Mouse (Mus musculus) lung, embryonic 16.5 days (tissue): ENCODE measurements at regions not wholly inside any gene's neighbourhood (a gene's known extent, or its start where the extent isn't known, plus 50 kb on each side); places are given as distances from the start of the nearest gene placed in this dataset.

ENCODE experiments used
- ATAC-seq: fragments of 200-750 bp; cut with Nextera tagmentation; 2 replicates; pipeline ENCODE4 v1.8.0; 2017; ENCODE audit warnings: low read depth, mild to moderate bottlenecking, moderate library complexity
- H3K27ac ChIP-seq: fragments of 300-500 bp; sonication (generic); 2 replicates; pipeline ENCODE4 v1.5.1; 2014; ENCODE audit warnings: mild to moderate bottlenecking, control low read depth, low read length
- H3K27me3 ChIP-seq: fragments of 300-500 bp; sonication (generic); 2 replicates; pipeline ENCODE4 v1.6.1; 2014; ENCODE audit warnings: low read depth, low read length, mixed read lengths; ENCODE audit not compliant: control insufficient read depth, insufficient read depth
- H3K36me3 ChIP-seq: fragments of 300-500 bp; sonication (generic); 2 replicates; pipeline ENCODE4 v1.6.1; 2014; ENCODE audit warnings: low read length; ENCODE audit not compliant: control insufficient read depth, insufficient read depth
- H3K4me1 ChIP-seq: fragments of 300-500 bp; sonication (generic); replicated peaks from 2 replicates; pipeline ENCODE4 v1.6.1; 2014; ENCODE audit warnings: low read length, mixed read lengths; ENCODE audit not compliant: control insufficient read depth, insufficient read depth
- H3K4me2 ChIP-seq: fragments of 300-500 bp; sonication (generic); 2 replicates; pipeline ENCODE4 v1.6.1; 2014; ENCODE audit warnings: low read depth, low read length, control low read depth
- H3K4me3 ChIP-seq: fragments of 300-500 bp; sonication (generic); 2 replicates; pipeline ENCODE4 v1.5.1; 2014; ENCODE audit warnings: mild to moderate bottlenecking, low read length, control low read depth
- H3K9ac ChIP-seq: fragments of 300-500 bp; sonication (generic); 2 replicates; pipeline ENCODE4 v1.6.1; 2014; ENCODE audit warnings: low read length, control low read depth
- H3K9me3 ChIP-seq: fragments of 300-500 bp; sonication (generic); 2 replicates; pipeline ENCODE4 v1.6.1; 2016; ENCODE audit warnings: low read length; ENCODE audit not compliant: control insufficient read depth
- WGBS: fragments of 180-500 bp; shearing (Covaris S2); extraction: QIAGEN DNeasy Blood & Tissue Kit; methylation state at CpG from one replicate; pipeline ENCODE4 v1.1.7; 2014; 5-methylcytosine and 5-hydroxymethylcytosine counted together

DNA sequence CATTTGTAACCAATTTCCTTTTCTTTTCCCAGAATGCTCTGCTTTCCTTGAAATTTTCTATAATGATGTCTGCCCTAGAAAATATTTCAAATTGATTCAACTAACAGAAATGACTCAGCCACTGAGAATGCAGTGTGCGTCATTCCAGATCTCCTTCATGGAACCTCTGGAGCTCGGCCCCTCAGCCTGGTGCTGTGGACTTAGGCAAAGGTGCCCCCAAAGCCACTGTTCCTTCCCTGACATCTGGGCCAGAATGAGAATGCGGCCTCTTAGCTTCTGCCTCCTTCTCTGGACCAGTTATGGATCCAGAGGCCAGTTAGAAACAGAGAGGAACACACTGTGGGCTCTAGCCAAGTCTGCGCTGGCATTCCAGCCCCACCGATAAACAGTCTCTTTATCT is 148.3 kb upstream of the Id2 start:
- peaks cover 13% of the 10 kb centered on the region for H3K4me1 ChIP-seq
- no peaks in the 10 kb centered on the region for H3K27me3 ChIP-seq
- H3K9ac ChIP-seq = no peak overlapping the region
- 49% methylated on average over 5 of the region's 5 CpGs for WGBS
- no peak overlapping the region for H3K4me2 ChIP-seq
- ATAC-seq = peak; percentile 26; the same call in 1 of the 2 replicates
- no peaks in the 10 kb centered on the region for H3K9me3 ChIP-seq
- H3K4me3 ChIP-seq = no peak overlapping the region
- no peak overlapping the region for H3K27ac ChIP-seq
- no peaks in the 10 kb centered on the region for H3K36me3 ChIP-seq

DNA sequence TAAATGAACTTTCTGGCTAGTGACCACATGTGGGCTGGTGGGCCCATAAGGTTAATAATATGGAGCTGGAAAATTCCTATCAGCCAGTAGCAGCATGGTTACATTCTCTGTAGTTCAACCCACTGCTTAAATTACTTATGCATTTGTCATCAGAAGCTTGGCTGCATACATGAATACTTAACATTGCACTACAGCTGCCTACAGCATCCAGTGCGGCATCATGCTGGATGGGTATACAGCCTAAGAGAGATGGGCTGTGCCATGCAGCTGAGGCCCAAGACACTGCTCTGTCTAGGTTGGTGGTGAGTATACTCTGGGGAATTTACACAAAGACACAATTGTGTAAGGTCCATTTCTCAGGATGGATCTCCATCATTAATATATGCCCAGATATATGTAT is 147.7 kb upstream of the Id2 start:
- no peak for ATAC-seq
- peaks cover 11% of the 10 kb centered on the region for H3K4me1 ChIP-seq
- no peak overlapping the region for H3K4me2 ChIP-seq
- no peak overlapping the region for H3K27ac ChIP-seq
- no peaks in the 10 kb centered on the region for H3K27me3 ChIP-seq
- no peak overlapping the region for H3K4me3 ChIP-seq
- 81% methylated on average over 1 of the region's 1 CpGs for WGBS
- no peaks in the 10 kb centered on the region for H3K36me3 ChIP-seq
- no peaks in the 10 kb centered on the region for H3K9me3 ChIP-seq
- no peak overlapping the region for H3K9ac ChIP-seq

DNA sequence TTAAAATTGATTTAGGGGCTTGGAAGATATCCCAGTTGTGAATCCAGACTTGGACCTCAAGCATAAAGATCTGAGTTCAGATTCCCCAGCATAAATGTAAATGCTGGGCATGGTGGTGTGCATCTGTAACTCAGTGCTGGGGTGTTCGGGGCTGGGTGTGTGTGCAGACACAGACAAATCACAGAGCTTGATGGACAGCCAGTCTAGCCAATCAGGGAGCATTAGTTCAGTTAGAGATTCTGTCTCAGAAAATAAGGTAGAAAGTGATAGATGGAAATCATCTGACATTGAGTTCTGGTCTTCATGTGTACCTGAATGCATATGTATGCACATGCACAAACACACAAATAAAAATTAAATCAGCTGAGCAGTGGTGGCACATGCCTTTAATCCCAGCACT is 147.0 kb upstream of the Id2 start:
- no peak overlapping the region for H3K4me2 ChIP-seq
- 76% methylated on average over 1 of the region's 1 CpGs for WGBS
- no peaks in the 10 kb centered on the region for H3K9me3 ChIP-seq
- no peak overlapping the region for H3K4me3 ChIP-seq
- H3K4me1 ChIP-seq = peaks cover 4% of the 10 kb centered on the region
- H3K36me3 ChIP-seq = no peaks in the 10 kb centered on the region
- no peak overlapping the region for H3K9ac ChIP-seq
- no peaks in the 10 kb centered on the region for H3K27me3 ChIP-seq
- H3K27ac ChIP-seq = no peak overlapping the region
- ATAC-seq = no peak

- H3K9ac ChIP-seq = no peak overlapping the region
- H3K4me1 ChIP-seq = peaks cover 4% of the 10 kb centered on the region
- no peak overlapping the region for H3K4me2 ChIP-seq
- H3K4me3 ChIP-seq = no peak overlapping the region
- no peak overlapping the region for H3K27ac ChIP-seq
- no peaks in the 10 kb centered on the region for H3K9me3 ChIP-seq
- ATAC-seq = no peak
- no peaks in the 10 kb centered on the region for H3K27me3 ChIP-seq
- no peaks in the 10 kb centered on the region for H3K36me3 ChIP-seq
- 64% methylated on average over 3 of the region's 3 CpGs for WGBS
Measured at GRCm38 (mm10) chr12:25242369-25242768, 145.4 kb upstream of the Id2 start.

DNA sequence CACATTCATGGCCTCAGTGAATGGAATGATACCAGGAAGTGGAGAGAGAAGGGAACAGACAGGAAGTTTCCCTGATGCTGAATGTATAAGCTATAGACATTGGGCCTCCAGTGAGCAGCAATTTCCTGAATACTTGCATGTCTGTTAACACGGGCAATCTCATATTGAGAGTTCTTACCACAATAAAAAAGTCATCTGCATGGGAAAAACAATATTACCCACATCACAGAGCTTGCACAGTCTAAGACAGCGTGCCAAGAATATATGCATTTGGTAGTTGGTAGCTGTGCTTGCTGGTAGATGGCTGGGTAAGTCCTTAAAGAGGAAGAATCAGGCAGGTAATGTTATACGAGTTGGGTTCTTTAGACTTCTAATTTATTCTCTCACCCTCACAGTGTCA is 144.7 kb upstream of the Id2 start:
- no peaks in the 10 kb centered on the region for H3K36me3 ChIP-seq
- 80% methylated on average over 3 of the region's 3 CpGs for WGBS
- H3K4me3 ChIP-seq = no peak overlapping the region
- no peak for ATAC-seq
- H3K27me3 ChIP-seq = no peaks in the 10 kb centered on the region
- peaks cover 4% of the 10 kb centered on the region for H3K4me1 ChIP-seq
- no peaks in the 10 kb centered on the region for H3K9me3 ChIP-seq
- no peak overlapping the region for H3K4me2 ChIP-seq
- H3K27ac ChIP-seq = no peak overlapping the region
- H3K9ac ChIP-seq = no peak overlapping the region

DNA sequence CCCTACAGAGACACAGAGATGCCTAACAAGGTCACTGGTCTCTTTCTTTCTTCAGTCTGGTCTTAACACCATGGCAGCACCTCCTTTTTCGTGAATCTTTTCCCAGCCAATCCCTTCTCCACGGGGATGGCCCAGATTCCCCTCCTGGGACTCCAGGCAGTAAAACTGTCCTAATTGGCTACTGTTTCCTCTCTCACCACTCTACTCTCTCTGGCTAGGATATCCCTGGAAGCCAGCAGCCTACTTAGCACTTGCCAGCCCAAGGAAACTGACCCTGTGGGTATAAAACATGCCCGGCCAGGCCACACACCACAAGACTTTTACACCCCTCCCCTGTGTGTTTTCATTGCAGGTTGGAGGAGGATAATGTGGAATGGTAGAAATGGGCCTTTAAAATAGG is 143.9 kb upstream of the Id2 start:
- Histone ChIP-seq H3K9ac (no peak overlapping the region), H3K9me3 (no peaks in the 10 kb centered on the region), H3K36me3 (no peaks in the 10 kb centered on the region), H3K4me2 (no peak overlapping the region), H3K4me1 (no peaks in the 10 kb centered on the region; the same call in none of the 2 replicates), H3K4me3 (no peak overlapping the region), H3K27ac (no peak overlapping the region), H3K27me3 (no peaks in the 10 kb centered on the region)
- WGBS = 86% methylated on average over 3 of the region's 3 CpGs
- ATAC-seq = no peak

DNA sequence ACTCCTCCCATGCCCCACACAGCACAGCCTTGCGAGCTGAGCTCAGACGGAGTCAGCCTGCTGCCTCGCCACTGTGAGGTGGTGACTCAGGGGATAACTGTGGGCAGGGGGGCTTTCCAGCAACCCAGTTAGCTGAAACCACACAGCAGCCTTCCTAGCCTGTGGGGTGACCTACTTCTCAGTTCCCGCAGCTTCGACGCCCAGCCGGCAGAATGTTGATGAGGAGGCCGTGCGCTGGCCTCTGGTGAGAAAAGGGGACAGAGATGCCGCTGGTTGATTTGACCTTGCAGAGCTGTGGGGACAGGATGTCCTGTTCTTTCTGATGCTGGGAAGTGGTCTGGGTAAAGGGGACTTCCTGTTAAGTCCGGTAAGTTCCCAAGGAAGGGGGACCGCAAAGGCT is 143.2 kb upstream of the Id2 start:
- Histone ChIP-seq H3K9ac (no peak overlapping the region), H3K27ac (no peak overlapping the region), H3K4me2 (no peak overlapping the region), H3K27me3 (no peaks in the 10 kb centered on the region), H3K9me3 (no peaks in the 10 kb centered on the region), H3K4me3 (no peak overlapping the region), H3K36me3 (no peaks in the 10 kb centered on the region), H3K4me1 (no peaks in the 10 kb centered on the region; the same call in none of the 2 replicates)
- WGBS = 52% methylated on average over 12 of the region's 12 CpGs
- ATAC-seq = peak; percentile 26; the same call in 1 of the 2 replicates

- H3K27me3 ChIP-seq = no peaks in the 10 kb centered on the region
- no peak overlapping the region for H3K4me3 ChIP-seq
- H3K4me2 ChIP-seq = no peak overlapping the region
- WGBS = 19% methylated on average over 8 of the region's 8 CpGs
- no peak overlapping the region; the same call in 1 of the 2 replicates for H3K27ac ChIP-seq
- H3K9ac ChIP-seq = no peak overlapping the region
- H3K36me3 ChIP-seq = no peaks in the 10 kb centered on the region
- ATAC-seq = no peak
- no peaks in the 10 kb centered on the region for H3K9me3 ChIP-seq
- H3K4me1 ChIP-seq = peaks cover 14% of the 10 kb centered on the region
Measured at GRCm38 (mm10) chr12:25235071-25235470, 138.1 kb upstream of the Id2 start.

- Histone ChIP-seq H3K4me1 (peaks cover 14% of the 10 kb centered on the region), H3K4me3 (no peak overlapping the region), H3K9ac (no peak overlapping the region), H3K36me3 (no peaks in the 10 kb centered on the region), H3K27me3 (no peaks in the 10 kb centered on the region), H3K27ac (no peak overlapping the region; the same call in 1 of the 2 replicates), H3K4me2 (no peak overlapping the region), H3K9me3 (no peaks in the 10 kb centered on the region)
- 33% methylated on average over 3 of the region's 3 CpGs for WGBS
- no peak for ATAC-seq
Measured at GRCm38 (mm10) chr12:25234636-25235035, 137.7 kb upstream of the Id2 start.

GRCm38 (mm10) chr12:25233027-25233535 is 136.1 kb upstream of the Id2 start:
- H3K4me1 ChIP-seq = peaks cover 14% of the 10 kb centered on the region
- H3K4me2 ChIP-seq = no peak overlapping the region
- H3K9me3 ChIP-seq = no peaks in the 10 kb centered on the region
- WGBS = 38% methylated on average over 4 of the region's 4 CpGs
- H3K4me3 ChIP-seq = no peak overlapping the region
- no peaks in the 10 kb centered on the region for H3K36me3 ChIP-seq
- H3K9ac ChIP-seq = no peak overlapping the region
- peak overlapping the region; percentile 60 for H3K27ac ChIP-seq
- peak; percentile 82 for ATAC-seq
- H3K27me3 ChIP-seq = no peaks in the 10 kb centered on the region
